Mouse (Mus musculus) heart, adult 9 months (tissue): ENCODE measurements at regions not wholly inside any gene's neighbourhood (a gene's known extent, or its start where the extent isn't known, plus 50 kb on each side); places are given as distances from the start of the nearest gene placed in this dataset.

Source experiments
- DNase-seq, 2 experiments: peaks; one replicate each; pipeline ENCODE4 v3.0.0; 2022; ENCODE audit warnings: low spot score in 2 of 2

GRCm38 (mm10) chr12:55926276-55926973, 90.3 kb downstream of the Brms1l start:
- DNase-seq: no peak
